Mouse (Mus musculus) spleen, embryonic (tissue): ENCODE data around the gene Traf3ip2.

Source experiments
- CTCF ChIA-PET: fragments of 350-600 bp; sonication (Branson Sonifier 250); formaldehyde crosslinking; loops from one replicate; lab custom pipeline; 2022; lab: Charles Lee

Gene Traf3ip2

GRCm38 (mm10) chr10:39672547-39673051, 59.9 kb downstream of the Traf3ip2 start:
- CTCF ChIA-PET: no interaction called here

GRCm38 (mm10) chr10:39674106-39674505, 61.4 kb downstream of the Traf3ip2 start:
- CTCF ChIA-PET: no interaction called here

- CTCF ChIA-PET: no interaction called here
These were observed 62.0 kb downstream of the Traf3ip2 start for GRCm38 (mm10) chr10:39674766-39675165.

GRCm38 (mm10) chr10:39678199-39678791, 65.6 kb downstream of the Traf3ip2 start:
- CTCF ChIA-PET: no interaction called here

GRCm38 (mm10) chr10:39681014-39681413, 68.3 kb downstream of the Traf3ip2 start:
- CTCF ChIA-PET: interaction anchor here (0.6 kb wide), 1 partner anchor 114 kb away, joined by 3 read pairs; no protein-coding TSS in a partner anchor

GRCm38 (mm10) chr10:39682556-39682955, 69.8 kb downstream of the Traf3ip2 start:
- CTCF ChIA-PET: no interaction called here

- CTCF ChIA-PET: interaction anchor here (0.5 kb wide), 1 partner anchor 52 kb away, joined by 3 read pairs; no protein-coding TSS in a partner anchor
These were observed 70.7 kb downstream of the Traf3ip2 start for GRCm38 (mm10) chr10:39683481-39683880.

GRCm38 (mm10) chr10:39686811-39687210, 74.1 kb downstream of the Traf3ip2 start:
- CTCF ChIA-PET: no interaction called here

- CTCF ChIA-PET: no interaction called here
These were observed 75.1 kb downstream of the Traf3ip2 start for GRCm38 (mm10) chr10:39687851-39688250.

GRCm38 (mm10) chr10:39691351-39692064, 78.8 kb downstream of the Traf3ip2 start:
- CTCF ChIA-PET: no interaction called here

GRCm38 (mm10) chr10:39692152-39692551, 79.4 kb downstream of the Traf3ip2 start:
- CTCF ChIA-PET: no interaction called here
